ENCODE assay signal across 7 mouse cellular contexts in the genomic region with DNA sequence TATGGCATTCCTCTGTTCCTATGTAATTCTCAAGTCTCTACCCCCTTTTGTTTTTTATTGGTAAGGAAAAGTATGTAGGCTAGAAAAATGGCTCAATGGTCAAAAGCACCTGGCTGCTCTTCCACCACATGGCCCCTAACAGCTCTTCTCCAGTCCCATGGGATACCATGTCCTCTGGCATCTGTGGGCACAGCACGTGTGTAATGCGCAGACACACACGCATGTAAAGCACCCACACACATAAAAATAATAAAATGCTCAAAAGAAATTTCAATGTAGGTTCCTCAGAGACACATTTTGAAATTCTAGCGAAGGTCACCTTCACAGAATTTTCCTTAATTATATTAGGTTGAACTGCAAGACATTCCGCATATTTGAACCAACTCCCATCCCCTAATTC. TPM values are rescaled to one million over a fixed set of nuclear protein-coding genes. Genes with fewer than 3 reads are reported as not detected.
A peak's percentile ranks its signal among the peaks of the same experiment; 100 is the strongest.
DNase-seq lines count a peak whose midpoint lies in the region; ATAC-seq and TF ChIP-seq lines count a peak whose summit lies in the region.

No protein-coding gene starts in this region.

- no peak for TF ChIP-seq EP300 in lung, postnatal 0 days (IDR thresholded peaks at IDR 0.05)

- TF ChIP-seq CTCF in lung, postnatal 0 days (IDR thresholded peaks at IDR 0.05) = no peak

- peaks cover 14% of the 10 kb centered on the region for H3K36me3 ChIP-seq in lung, postnatal 0 days (ENCODE audit: insufficient read depth, low read length)
- no peaks in the 10 kb centered on the region for H3K36me3 ChIP-seq in forebrain, embryonic 11.5 days (ENCODE audit: control insufficient read depth, insufficient read depth, low read length)
- H3K36me3 ChIP-seq in limb, embryonic 12.5 days = peaks cover 38% of the 10 kb centered on the region
- H3K36me3 ChIP-seq in stomach, embryonic 15.5 days = peaks cover 16% of the 10 kb centered on the region

- peaks cover 6% of the 10 kb centered on the region; the same call in 1 of the 2 replicates for H3K4me1 ChIP-seq in lung, postnatal 0 days (ENCODE audit: insufficient read depth, low read depth, low read length)
- 0 out of 2 replicates have a peak, but pooled peaks cover 3% of the 10 kb centered on the region for H3K4me1 ChIP-seq in forebrain, embryonic 11.5 days (replicated peaks; ENCODE audit: control insufficient read depth, insufficient read depth, low read length)
- peaks cover 6% of the 10 kb centered on the region; the same call in 1 of the 2 replicates for H3K4me1 ChIP-seq in limb, embryonic 12.5 days (replicated peaks)
- peaks cover 14% of the 10 kb centered on the region; the same call in 1 of the 2 replicates for H3K4me1 ChIP-seq in stomach, embryonic 15.5 days

- peak overlapping the region; percentile 64 for H3K4me2 ChIP-seq in lung, postnatal 0 days (replicated peaks; ENCODE audit: low read depth, low read length)
- peak overlapping the region; percentile 70 for H3K4me2 ChIP-seq in forebrain, embryonic 11.5 days (ENCODE audit: low read depth, low read length, severe bottlenecking)
- peak overlapping the region; percentile 79 for H3K4me2 ChIP-seq in limb, embryonic 12.5 days
- peak overlapping the region; percentile 77 for H3K4me2 ChIP-seq in stomach, embryonic 15.5 days

- 90% methylated on average over 5 of the region's 5 CpGs for WGBS in lung, postnatal 0 days
- 91% methylated on average over 5 of the region's 5 CpGs for WGBS in forebrain, embryonic 11.5 days
- WGBS in limb, embryonic 12.5 days = 95% methylated on average over 5 of the region's 5 CpGs
- WGBS in stomach, embryonic 15.5 days = 85% methylated on average over 5 of the region's 5 CpGs

- no peak overlapping the region for H3K9ac ChIP-seq in lung, postnatal 0 days (replicated peaks; ENCODE audit: low read depth)
- peak overlapping the region; percentile 88 for H3K9ac ChIP-seq in forebrain, embryonic 11.5 days (ENCODE audit: low read length)
- peak overlapping the region; percentile 59; the same call in 1 of the 2 replicates for H3K9ac ChIP-seq in limb, embryonic 12.5 days (replicated peaks)
- no peak overlapping the region for H3K9ac ChIP-seq in stomach, embryonic 15.5 days

- no peak for ATAC-seq in lung, postnatal 0 days
- no peak for ATAC-seq in forebrain, embryonic 11.5 days (replicated peaks; ENCODE audit: low FRiP score)
- ATAC-seq in limb, embryonic 12.5 days (ENCODE audit: insufficient number of reproducible peaks, insufficient read depth, low FRiP score, low TSS enrichment, low read depth) = no peak
- ATAC-seq in stomach, embryonic 15.5 days (ENCODE audit: insufficient read depth, low FRiP score, low read depth) = no peak

- H3K27ac ChIP-seq in lung, postnatal 0 days (ENCODE audit: low read length) = no peak overlapping the region
- peak overlapping the region; percentile 97; the same call in 1 of the 2 replicates for H3K27ac ChIP-seq in forebrain, embryonic 11.5 days (ENCODE audit: low read depth, low read length)
- peak overlapping the region; percentile 98; the same call in 1 of the 2 replicates for H3K27ac ChIP-seq in limb, embryonic 12.5 days
- peak overlapping the region; percentile 81; the same call in 1 of the 2 replicates for H3K27ac ChIP-seq in stomach, embryonic 15.5 days

- no peaks in the 10 kb centered on the region for H3K9me3 ChIP-seq in lung, postnatal 0 days (ENCODE audit: low read length)
- H3K9me3 ChIP-seq in forebrain, embryonic 11.5 days (ENCODE audit: control insufficient read depth, low read length) = no peaks in the 10 kb centered on the region
- no peaks in the 10 kb centered on the region for H3K9me3 ChIP-seq in limb, embryonic 12.5 days
- H3K9me3 ChIP-seq in stomach, embryonic 15.5 days = no peaks in the 10 kb centered on the region

- no peak for DNase-seq in lung, postnatal 0 days (ENCODE audit: low spot score)
- DNase-seq in lung, postnatal 14 days = no peak
- DNase-seq in forebrain, embryonic 11.5 days (ENCODE audit: low spot score) = no peak
- DNase-seq in natural killer cell, adult 2 months (ENCODE audit: low spot score in 2 of 2) = no peak
- no peak for DNase-seq in cerebellum, postnatal 14 days

- peak overlapping the region; percentile 81 for H3K4me3 ChIP-seq in lung, postnatal 0 days (ENCODE audit: low read depth, low read length)
- peak overlapping the region; percentile 74 for H3K4me3 ChIP-seq in forebrain, embryonic 11.5 days (ENCODE audit: low read depth, low read length)
- H3K4me3 ChIP-seq in limb, embryonic 12.5 days (replicated peaks) = peak overlapping the region; percentile 68
- H3K4me3 ChIP-seq in stomach, embryonic 15.5 days (replicated peaks) = peak overlapping the region; percentile 66

- H3K27me3 ChIP-seq in lung, postnatal 0 days (replicated peaks; ENCODE audit: insufficient read depth, low read length) = no peaks in the 10 kb centered on the region
- H3K27me3 ChIP-seq in forebrain, embryonic 11.5 days (ENCODE audit: control insufficient read depth, insufficient read depth, low read length) = no peaks in the 10 kb centered on the region
- H3K27me3 ChIP-seq in limb, embryonic 12.5 days = no peaks in the 10 kb centered on the region
- no peaks in the 10 kb centered on the region for H3K27me3 ChIP-seq in stomach, embryonic 15.5 days (replicated peaks)

RNA-seq across cellular contexts. Expression of a gene that starts 1.4 kb away (rescaled TPM):
- 63.1 and 65.7 TPM in 2 replicates for polyA plus RNA-seq in lung, postnatal 0 days (2015; fragmentation: Nextera tagmentation; extraction: Ambion mirVana)
- polyA plus RNA-seq in forebrain, embryonic 11.5 days (2014; fragmentation: Nextera tagmentation; extraction: Ambion mirVana) = 43.8 and 46.8 TPM in 2 replicates
- 43.2 and 45.0 TPM in 2 replicates for polyA plus RNA-seq in limb, embryonic 12.5 days (2016; fragmentation: Nextera tagmentation; extraction: Ambion mirVana)
- polyA plus RNA-seq in stomach, embryonic 15.5 days (2015; fragmentation: Nextera tagmentation; extraction: Ambion mirVana) = 48.4 and 56.0 TPM in 2 replicates

RNA-seq across cellular contexts. Expression of a gene that starts 17.6 kb away (rescaled TPM):
- polyA plus RNA-seq in lung, postnatal 0 days (2015; fragmentation: Nextera tagmentation; extraction: Ambion mirVana) = 14.6 and 19.2 TPM in 2 replicates
- 76.3 and 83.6 TPM in 2 replicates for polyA plus RNA-seq in forebrain, embryonic 11.5 days (2014; fragmentation: Nextera tagmentation; extraction: Ambion mirVana)
- polyA plus RNA-seq in limb, embryonic 12.5 days (2016; fragmentation: Nextera tagmentation; extraction: Ambion mirVana) = 72.8 and 73.6 TPM in 2 replicates
- polyA plus RNA-seq in stomach, embryonic 15.5 days (2015; fragmentation: Nextera tagmentation; extraction: Ambion mirVana) = 37.3 and 40.1 TPM in 2 replicates

RNA-seq across cellular contexts. Expression of a gene that starts 20.0 kb away (rescaled TPM):
- polyA plus RNA-seq in lung, postnatal 0 days (2015; fragmentation: Nextera tagmentation; extraction: Ambion mirVana) = 8.7 and 9.5 TPM in 2 replicates
- 24.5 and 25.8 TPM in 2 replicates for polyA plus RNA-seq in forebrain, embryonic 11.5 days (2014; fragmentation: Nextera tagmentation; extraction: Ambion mirVana)
- 30.1 and 30.2 TPM in 2 replicates for polyA plus RNA-seq in limb, embryonic 12.5 days (2016; fragmentation: Nextera tagmentation; extraction: Ambion mirVana)
- 20.9 and 27.0 TPM in 2 replicates for polyA plus RNA-seq in stomach, embryonic 15.5 days (2015; fragmentation: Nextera tagmentation; extraction: Ambion mirVana)

Comparison
In these comparisons a context has a peak if more than half of its experiments do, and no peak if none do; other contexts are left out.
1. H3K9ac ChIP-seq: peak in forebrain, embryonic 11.5 days (single experiment) and limb, embryonic 12.5 days (single experiment); none in lung, postnatal 0 days (single experiment) and stomach, embryonic 15.5 days (single experiment).
2. Peak in every context shown above with its lines, with median percentiles within 50 percentile points of each other: H3K4me2 ChIP-seq and H3K4me3 ChIP-seq.